Mouse (Mus musculus) naive thymus-derived CD4-positive, alpha-beta T cell, adult 5 months (primary cell): ENCODE data around the gene Cyfip2. TPM values are rescaled to one million over a fixed set of nuclear protein-coding genes. Genes with fewer than 3 reads are reported as not detected.

Source experiments
- polyA plus RNA-seq: library from polyadenylated mRNA; unstranded; fragments of 100-300 nt; shearing (Covaris generic); gene quantifications from one replicate; pipeline ENCODE4 v1.2.1, GENCODE M21; 2017

Gene Cyfip2
- polyA plus RNA-seq: 152 TPM

GRCm38 (mm10) chr11:46312523-46313035, at the start of gene Cyfip2:
Gene Cyfip2 (minus strand): TSS chr11:46312859.

GRCm38 (mm10) chr11:46235334-46235733, 77.3 kb downstream of the Cyfip2 start, which contains the start of gene Fndc9:
Gene Fndc9 (plus strand): TSS chr11:46235531.

DNA sequence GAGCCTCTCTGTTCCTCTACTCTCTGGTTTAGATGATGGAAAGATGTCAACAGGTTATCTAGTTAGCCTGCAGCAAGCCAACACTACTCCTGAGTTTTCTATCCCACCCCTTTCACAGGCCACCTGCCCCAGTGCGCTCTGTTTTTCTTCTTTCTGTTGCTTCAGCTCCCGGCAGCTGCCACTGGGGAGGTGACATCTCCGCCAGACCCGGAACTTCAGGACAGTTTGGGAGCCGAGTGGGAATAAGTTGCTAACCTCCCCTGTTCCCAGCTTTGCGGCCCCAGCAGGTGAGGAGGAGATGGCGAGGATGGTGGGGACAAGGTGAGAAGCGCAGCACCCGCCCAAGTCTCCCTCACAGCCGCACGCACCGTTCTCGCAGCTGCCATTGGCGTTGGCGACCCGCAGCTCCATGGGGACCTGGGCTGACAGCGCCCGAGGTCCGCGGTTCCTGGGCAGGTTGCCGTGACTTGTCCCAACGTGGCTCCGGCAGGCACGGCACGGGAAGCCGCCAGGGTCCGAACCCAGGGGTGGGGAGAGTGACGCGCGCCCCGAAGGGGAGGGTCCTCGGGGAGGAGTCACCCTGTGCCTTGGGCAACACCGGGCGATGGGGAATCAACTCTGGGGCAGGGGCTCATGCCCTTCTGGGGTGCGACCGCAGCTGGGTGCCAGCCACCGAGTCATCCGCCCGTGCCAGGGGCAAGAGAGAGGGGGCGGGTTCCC, 146.6 kb downstream of the Cyfip2 start, which contains the start of gene Nipal4:
TSS of gene Nipal4 (minus strand) at position 643 of the 720 bp plus-strand sequence.

Other genes starting within 250 kb of the Cyfip2 start
- not detected for gene Nipal4, start 146.4 kb downstream of the Cyfip2 start, polyA plus RNA-seq
- 2.6 TPM for gene Fndc9, start 77.3 kb downstream of the Cyfip2 start, polyA plus RNA-seq
- 1,246 TPM for gene Itk, start 76.7 kb upstream of the Cyfip2 start, polyA plus RNA-seq
- gene Fam71b, start 83.7 kb upstream of the Cyfip2 start, polyA plus RNA-seq: 2.2 TPM
- 51.6 TPM for gene Med7, start 124.1 kb upstream of the Cyfip2 start, polyA plus RNA-seq
- gene Havcr2, start 142.1 kb upstream of the Cyfip2 start, polyA plus RNA-seq: not detected
- not detected for gene Gm12169, start 211.4 kb upstream of the Cyfip2 start, polyA plus RNA-seq